Mouse (Mus musculus): ENCODE measurements at regions not wholly inside any gene's neighbourhood (a gene's known extent, or its start where the extent isn't known, plus 50 kb on each side); places are given as distances from the start of the nearest gene placed in this dataset.

DNA sequence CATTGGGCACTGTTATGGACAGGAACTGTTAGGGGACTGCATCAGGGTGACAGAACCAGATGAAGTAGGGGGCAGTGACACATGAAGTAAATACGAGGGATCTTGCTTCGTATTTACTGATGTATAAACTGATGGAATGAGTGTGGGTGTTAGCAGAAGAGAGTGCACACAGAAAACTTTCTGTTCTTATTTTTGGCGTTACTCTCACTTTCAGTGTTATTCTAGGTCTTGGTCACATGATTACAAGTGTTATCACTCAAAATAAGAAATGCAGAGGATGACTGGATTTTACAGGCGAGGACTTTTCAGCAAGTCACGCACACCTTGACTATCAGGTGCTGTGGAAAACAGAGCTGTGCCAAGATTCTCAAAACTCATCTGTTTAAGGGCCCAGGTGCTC lies 185.6 kb upstream of the Arhgap24 start:
- TF ChIP-seq CTCF (IDR thresholded peaks at IDR 0.05; ENCODE audit: low read depth, low read length) (no peak), POLR2A (IDR thresholded peaks at IDR 0.05; ENCODE audit: borderline replicate concordance, low read depth, low read length) (no peak)

All from bone marrow macrophage, adult 2 months (primary cell).